Mouse (Mus musculus) liver, adult 2 months (tissue): ENCODE results near the gene Mto1.

Experiments used
- CTCF ChIP-seq: fragments of 200-500 bp; IDR thresholded peaks from 2 replicates; pipeline ENCODE4 v1.5.1; 2011; ENCODE audit warnings: low read depth, low read length, control low read depth
- POLR2A ChIP-seq: fragments of 200-500 bp; IDR thresholded peaks from 2 replicates; pipeline ENCODE4 v1.6.1; 2011; ENCODE audit warnings: low read length, control low read depth; ENCODE audit not compliant: insufficient read depth; ENCODE audit errors: extremely low read depth

GRCm38 (mm10) chr9:78475383-78475780 is 27.4 kb downstream of the Mto1 start:
- TF ChIP-seq CTCF (no peak), POLR2A (no peak)
